Mouse (Mus musculus) left cerebral cortex, adult 11 months (tissue): Measurements from ENCODE around the gene Tmem88b.
A peak's percentile ranks its signal among the peaks of the same experiment; 100 is the strongest.
"Not testable (repeated sequence)": the region's sequence is repeated elsewhere in the genome, so short reads cannot be mapped to it uniquely, and the experiment has no call there.

ENCODE experiments used
- DNase-seq: peaks from one replicate; pipeline ENCODE4 v3.0.0; 2022; ENCODE audit warnings: low spot score

The Tmem88b gene

GRCm38 (mm10) chr4:155760613-155761355 lies 24.9 kb downstream of the Tmem88b start, which contains the start of gene Atad3a:
TSS of gene Atad3a (minus strand) at chr4:155761093.
- DNase-seq = peak; percentile 94

- DNase-seq = no peak
These were observed 25.6 kb downstream of the Tmem88b start for GRCm38 (mm10) chr4:155759862-155760612.

- DNase-seq = no peak
These were observed 28.7 kb downstream of the Tmem88b start for GRCm38 (mm10) chr4:155757011-155757410.

GRCm38 (mm10) chr4:155746575-155747490 lies 38.8 kb downstream of the Tmem88b start:
- DNase-seq = no peak

- no peak for DNase-seq
These were observed 39.6 kb downstream of the Tmem88b start for GRCm38 (mm10) chr4:155746036-155746548.

GRCm38 (mm10) chr4:155745136-155745535 lies 40.5 kb downstream of the Tmem88b start:
- DNase-seq = no peak

- DNase-seq = no peak
These were observed 41.2 kb downstream of the Tmem88b start for GRCm38 (mm10) chr4:155744474-155744873.

- DNase-seq = no peak
These were observed 43.0 kb downstream of the Tmem88b start for GRCm38 (mm10) chr4:155742684-155743083.

GRCm38 (mm10) chr4:155740681-155741080 lies 45.0 kb downstream of the Tmem88b start:
- not testable (repeated sequence) for DNase-seq

GRCm38 (mm10) chr4:155739741-155740636 lies 45.7 kb downstream of the Tmem88b start:
- DNase-seq = no peak

GRCm38 (mm10) chr4:155739152-155739551 lies 46.5 kb downstream of the Tmem88b start:
- no peak for DNase-seq

- no peak for DNase-seq
These were observed 47.4 kb downstream of the Tmem88b start for GRCm38 (mm10) chr4:155738262-155738661.

- DNase-seq = no peak
These were observed 49.3 kb downstream of the Tmem88b start for GRCm38 (mm10) chr4:155736421-155736820.

GRCm38 (mm10) chr4:155735788-155736187 lies 49.9 kb downstream of the Tmem88b start:
- DNase-seq = no peak

- DNase-seq = no peak
These were observed 50.5 kb downstream of the Tmem88b start for GRCm38 (mm10) chr4:155734951-155735702.

GRCm38 (mm10) chr4:155734350-155734941 lies 51.2 kb downstream of the Tmem88b start, which contains the start of gene Tmem240:
TSS of gene Tmem240 (plus strand) at chr4:155734800.
- peak; percentile 88 for DNase-seq

- DNase-seq = no peak
These were observed 52.4 kb downstream of the Tmem88b start for GRCm38 (mm10) chr4:155733267-155733666.
